Mouse (Mus musculus) embryonic stem cell, embryonic (primary cell): ENCODE measurements around the gene Ass1.

ENCODE experiments used
- CTCF ChIA-PET, 4 experiments: fragments of 300-600 bp in 2 of 4; fragments of 350-600 bp in 2 of 4; sonication (Branson Sonifier 250); formaldehyde crosslinking; loops; one replicate each; lab custom pipeline; 2022; ENCODE audit warnings: inconsistent platforms in 2 of 4; lab: Charles Lee
- POLR2A ChIA-PET, 4 experiments: fragments of 300-600 bp in 2 of 4; fragments of 350-600 bp in 2 of 4; sonication (Branson Sonifier 250); formaldehyde crosslinking; loops; one replicate each; lab custom pipeline; 2022; ENCODE audit warnings: antibody characterized with exemption in 4 of 4, inconsistent platforms in 1 of 4; lab: Charles Lee

The Ass1 gene

DNA sequence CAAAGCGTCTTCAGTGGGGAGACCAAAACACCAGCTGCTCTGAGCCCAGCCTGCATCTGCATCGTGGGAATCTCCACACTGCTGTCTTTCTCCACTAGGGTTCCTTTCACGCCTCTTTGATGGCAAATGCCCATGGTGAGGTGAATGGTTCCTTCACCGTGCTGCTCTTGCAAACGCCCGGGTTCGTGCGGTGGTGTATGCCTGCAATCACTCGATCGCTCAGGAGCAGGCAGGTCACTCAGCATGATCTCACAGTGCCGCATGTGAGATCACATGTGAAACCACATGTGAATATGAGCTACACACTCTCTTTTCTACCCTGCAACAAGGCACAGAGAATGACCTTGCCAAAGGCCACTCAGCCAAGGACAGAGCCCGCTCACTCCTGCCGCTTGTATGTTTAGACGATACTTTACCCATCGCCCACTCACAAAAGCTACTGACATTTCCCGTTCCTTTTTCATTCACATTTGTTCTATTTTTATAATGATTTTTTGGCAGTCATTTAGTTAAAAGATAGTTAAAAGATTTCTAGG, 51.9 kb downstream of the Ass1 start:
- CTCF ChIA-PET = interaction anchor here in 1 of 4 experiments (0.9 kb wide), 1 partner anchor 162 kb away, joined by 3 read pairs; no protein-coding TSS in a partner anchor

DNA sequence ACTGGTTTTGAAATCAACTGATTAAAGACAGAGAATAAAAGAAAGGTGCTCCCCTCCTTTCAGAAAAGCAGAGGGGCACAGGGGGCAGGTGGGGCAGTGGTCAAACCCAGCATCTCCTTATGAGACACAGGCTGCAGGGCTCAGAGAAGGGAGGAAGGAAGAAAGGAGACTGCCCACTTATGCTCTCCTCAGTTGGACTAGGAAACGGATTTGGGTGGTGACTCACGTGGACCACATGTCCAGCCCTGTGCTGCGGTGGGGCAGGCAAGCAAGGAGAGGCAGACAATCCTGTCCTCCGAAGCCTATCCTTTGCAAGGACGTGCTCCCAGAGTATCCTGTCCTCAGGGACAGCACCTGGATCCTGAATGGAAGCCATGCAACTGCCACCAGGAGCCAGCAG, 54.6 kb downstream of the Ass1 start:
- POLR2A ChIA-PET = interaction anchor here in 1 of 4 experiments (0.6 to 2.4 kb wide), 4 partner anchors 11 to 65 kb away, joined by 3 to 9 read pairs (median 6); no protein-coding TSS in a partner anchor
- CTCF ChIA-PET = no interaction called here

More for the DNA sequence above, 51.9 kb downstream of the Ass1 start:
- POLR2A ChIA-PET = interaction anchor here in 2 of 4 experiments (1.0 to 1.5 kb wide), 8 partner anchors 10 to 30 kb away, joined by 3 to 5 read pairs (median 3); no protein-coding TSS in a partner anchor

GRCm38 (mm10) chr2:31525778-31526177, 55.8 kb downstream of the Ass1 start:
- CTCF ChIA-PET = interaction anchor here in 2 of 4 experiments (1.0 to 1.3 kb wide), 2 partner anchors 51 to 54 kb away, joined by 3 to 5 read pairs; no protein-coding TSS in a partner anchor
- POLR2A ChIA-PET = interaction anchor here in 2 of 4 experiments (0.6 to 3.2 kb wide), 12 partner anchors 9 to 939 kb away, joined by 3 to 26 read pairs (median 4); no protein-coding TSS in a partner anchor

- CTCF ChIA-PET = interaction anchor here in 1 of 4 experiments (0.8 kb wide), 1 partner anchor 12 kb away, joined by 3 read pairs; no protein-coding TSS in a partner anchor
- POLR2A ChIA-PET = interaction anchor here in 3 of 4 experiments (0.6 to 1.7 kb wide), 7 partner anchors 9 to 109 kb away, joined by 3 to 7 read pairs (median 6); no protein-coding TSS in a partner anchor
Observed at GRCm38 (mm10) chr2:31530201-31530600, 60.2 kb downstream of the Ass1 start.

DNA sequence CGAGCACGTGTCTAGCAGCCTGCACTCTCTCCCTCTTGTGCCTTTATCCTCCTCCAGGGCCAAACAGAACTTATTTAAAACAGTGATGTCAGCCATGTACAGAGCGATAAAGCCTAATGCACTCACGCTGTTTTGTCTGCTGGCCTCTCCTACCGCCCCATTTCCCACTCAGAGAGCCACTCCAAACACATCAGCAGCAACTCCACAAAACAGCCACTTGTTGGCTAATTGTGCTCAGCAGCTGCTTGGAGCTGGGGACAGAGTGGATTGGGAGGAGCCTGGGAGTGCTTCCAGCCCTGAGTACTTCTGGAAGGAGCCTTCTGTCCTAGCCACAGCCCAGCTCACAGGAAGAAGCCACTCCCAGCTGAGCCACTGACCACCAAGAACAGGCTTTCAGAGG, 67.0 kb downstream of the Ass1 start:
- POLR2A ChIA-PET = interaction anchor here in 2 of 4 experiments (0.8 to 5.3 kb wide), 3 partner anchors 8 to 43 kb away, joined by 3 to 25 read pairs (median 5); no protein-coding TSS in a partner anchor

GRCm38 (mm10) chr2:31538745-31539144, 68.7 kb downstream of the Ass1 start:
- ChIA-PET POLR2A (interaction anchor here in 2 of 4 experiments (0.6 to 2.1 kb wide), 5 partner anchors 8 to 85 kb away, joined by 3 to 6 read pairs (median 3); no protein-coding TSS in a partner anchor), CTCF (no interaction called here)

More for the DNA sequence above, 67.0 kb downstream of the Ass1 start:
- CTCF ChIA-PET = interaction anchor here in 1 of 4 experiments (0.8 kb wide), 1 partner anchor 1018 kb away, joined by 3 read pairs; no protein-coding TSS in a partner anchor

- POLR2A ChIA-PET = interaction anchor here in 2 of 4 experiments (0.5 to 3.0 kb wide), 10 partner anchors 8 to 195 kb away, joined by 3 to 18 read pairs (median 5); no protein-coding TSS in a partner anchor
- CTCF ChIA-PET = interaction anchor here in 2 of 4 experiments (0.6 to 1.0 kb wide), 2 partner anchors 11 to 22 kb away, joined by 3 to 8 read pairs; no protein-coding TSS in a partner anchor
Observed at GRCm38 (mm10) chr2:31541581-31541980, 71.6 kb downstream of the Ass1 start.

GRCm38 (mm10) chr2:31547726-31548125, 77.7 kb downstream of the Ass1 start:
- CTCF ChIA-PET = interaction anchor here in 2 of 4 experiments (0.6 to 1.2 kb wide), 5 partner anchors 11 to 533 kb away, joined by 4 to 15 read pairs (median 5); no protein-coding TSS in a partner anchor
- POLR2A ChIA-PET = interaction anchor here (0.6 to 2.2 kb wide), 10 partner anchors 8 to 612 kb away, joined by 3 to 12 read pairs (median 4); partner anchors contain the start of genes Abl1 (in 1 of the 4) and Fubp3 (in 1 of the 4)

DNA sequence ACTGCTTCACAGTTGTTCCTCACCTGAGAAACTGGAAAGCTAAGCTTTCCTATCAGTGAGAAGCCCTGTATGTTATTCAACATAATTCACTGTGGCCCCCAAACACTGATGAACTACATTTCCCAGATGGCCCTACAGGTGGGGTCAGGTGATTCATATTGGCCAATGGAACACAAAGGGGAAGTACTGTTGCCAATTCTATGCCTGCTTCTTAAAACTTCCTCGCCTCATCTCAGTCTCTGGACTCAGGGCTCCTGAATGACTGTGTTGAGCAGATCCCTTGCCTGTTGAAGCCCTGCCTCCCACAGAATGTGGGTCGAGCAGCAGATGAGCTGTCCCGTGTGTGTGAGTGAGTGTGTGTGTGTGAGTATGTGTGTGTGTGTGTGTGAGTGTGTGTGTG, 80.5 kb downstream of the Ass1 start:
- POLR2A ChIA-PET = interaction anchor here in 2 of 4 experiments (0.8 to 2.3 kb wide), 12 partner anchors 10 to 79 kb away, joined by 3 to 12 read pairs (median 4); partner anchors contain the start of gene Fubp3 (in 1 of the 2)
- CTCF ChIA-PET = interaction anchor here in 1 of 4 experiments (1.3 kb wide), 1 partner anchor 47 kb away, joined by 4 read pairs; no protein-coding TSS in a partner anchor

GRCm38 (mm10) chr2:31551351-31551750, 81.3 kb downstream of the Ass1 start:
- ChIA-PET POLR2A (interaction anchor here in 3 of 4 experiments (0.6 to 3.4 kb wide), 28 partner anchors 9 to 510 kb away, joined by 3 to 18 read pairs (median 6); partner anchors contain the start of genes Fubp3 (in 3 of the 3) and Abl1 (in 1 of the 3)), CTCF (interaction anchor here in 3 of 4 experiments (0.6 to 2.1 kb wide), 8 partner anchors 63 to 598 kb away, joined by 3 to 9 read pairs (median 5); partner anchors contain the start of gene Tor1b (in 1 of the 3))

- ChIA-PET POLR2A (interaction anchor here in 3 of 4 experiments (0.6 to 3.4 kb wide), 37 partner anchors 9 to 511 kb away, joined by 3 to 18 read pairs (median 5); partner anchors contain the start of genes Fubp3 (in 3 of the 3), Abl1 (in 1 of the 3) and Exosc2 (in 1 of the 3)), CTCF (interaction anchor here in 3 of 4 experiments (0.5 to 2.1 kb wide), 11 partner anchors 59 to 599 kb away, joined by 3 to 9 read pairs (median 4); partner anchors contain the start of gene Tor1b (in 1 of the 3))
Observed at GRCm38 (mm10) chr2:31551971-31552370, 82.0 kb downstream of the Ass1 start.

GRCm38 (mm10) chr2:31554619-31555018, 84.6 kb downstream of the Ass1 start:
- ChIA-PET POLR2A (interaction anchor here in 3 of 4 experiments (0.6 to 4.2 kb wide), 10 partner anchors 8 to 72 kb away, joined by 3 to 15 read pairs (median 4); no protein-coding TSS in a partner anchor), CTCF (interaction anchor here in 3 of 4 experiments (0.6 to 1.6 kb wide), 6 partner anchors 9 to 90 kb away, joined by 3 to 6 read pairs (median 4); no protein-coding TSS in a partner anchor)
